Mouse (Mus musculus) small intestine, adult 2 months (tissue): ENCODE data around the gene Schip1.

Experiments
- CTCF ChIP-seq: fragments of 200-500 bp; IDR thresholded peaks from 2 replicates; pipeline ENCODE4 v1.5.1; 2012; ENCODE audit warnings: low read depth, mild to moderate bottlenecking, control low read depth, inconsistent platforms, low read length, moderate library complexity, mixed read lengths; ENCODE audit not compliant: insufficient replicate concordance, insufficient read length; ENCODE audit errors: extremely low read depth
- POLR2A ChIP-seq: fragments of 200-500 bp; IDR thresholded peaks from 2 replicates; pipeline ENCODE4 v1.6.1; 2012; ENCODE audit warnings: low read depth, mild to moderate bottlenecking, control low read depth, inconsistent platforms, low read length, moderate library complexity

GRCm38 (mm10) chr3:68250589-68250988, 186.0 kb downstream of the Schip1 start:
- TF ChIP-seq POLR2A (no peak), CTCF (no peak)
